Mouse (Mus musculus): Measurements from ENCODE around the gene Ceacam15.
A peak's percentile ranks its signal among the peaks of the same experiment; 100 is the strongest.

The Ceacam15 gene

GRCm38 (mm10) chr7:16629598-16630296 lies 45.8 kb downstream of the Ceacam15 start:
- DNase-seq (ENCODE audit: low read depth): peak; percentile 67

- peak; percentile 76 for DNase-seq (ENCODE audit: low read depth)
These were observed 47.3 kb downstream of the Ceacam15 start for GRCm38 (mm10) chr7:16628096-16628771.

GRCm38 (mm10) chr7:16623687-16624086 lies 51.8 kb downstream of the Ceacam15 start:
- peak; percentile 78 for DNase-seq (ENCODE audit: low read depth)

GRCm38 (mm10) chr7:16623131-16623530 lies 52.4 kb downstream of the Ceacam15 start:
- no peak for DNase-seq (ENCODE audit: low read depth)
